Mouse (Mus musculus): Measurements from ENCODE around the gene Wdr83. TPM values are rescaled to one million over a fixed set of nuclear protein-coding genes. Genes with fewer than 3 reads are reported as not detected.

Wdr83 gene
- 10 to 100 TPM; 15.8 to 22.6 TPM for total RNA-seq (2023)

GRCm38 (mm10) chr8:85081216-85081555 is at the start of gene Wdr83:
Wdr83 (minus strand) TSS chr8:85081306.

DNA sequence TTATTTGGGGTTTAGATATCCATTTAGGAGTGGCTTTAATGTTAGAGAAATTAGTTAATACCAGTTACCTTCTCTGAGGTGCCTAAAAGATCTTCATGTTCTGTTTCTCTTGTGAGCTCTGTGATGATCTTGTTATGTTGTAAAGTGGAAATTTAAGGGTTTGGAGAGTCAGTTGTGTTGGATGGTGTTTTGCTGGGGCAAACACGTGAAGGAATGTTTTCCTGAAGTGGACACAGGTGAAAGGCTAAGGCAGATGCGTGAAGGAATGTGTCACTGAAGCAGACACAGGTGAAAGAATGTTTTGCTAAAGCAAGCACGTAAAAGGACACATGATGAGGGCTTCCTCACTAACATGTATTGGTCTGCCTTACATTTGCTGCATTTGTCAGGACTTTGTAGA is 41.9 kb upstream of the Wdr83 start, which contains the start of gene Zfp791:
Gene Zfp791, minus strand, starts transcription at position 101 of the 400 bp plus-strand sequence.

GRCm38 (mm10) chr8:85083108-85083813 is 2.2 kb upstream of the Wdr83 start, which contains the start of gene Man2b1:
Man2b1 (plus strand) TSS chr8:85083270.

DNA sequence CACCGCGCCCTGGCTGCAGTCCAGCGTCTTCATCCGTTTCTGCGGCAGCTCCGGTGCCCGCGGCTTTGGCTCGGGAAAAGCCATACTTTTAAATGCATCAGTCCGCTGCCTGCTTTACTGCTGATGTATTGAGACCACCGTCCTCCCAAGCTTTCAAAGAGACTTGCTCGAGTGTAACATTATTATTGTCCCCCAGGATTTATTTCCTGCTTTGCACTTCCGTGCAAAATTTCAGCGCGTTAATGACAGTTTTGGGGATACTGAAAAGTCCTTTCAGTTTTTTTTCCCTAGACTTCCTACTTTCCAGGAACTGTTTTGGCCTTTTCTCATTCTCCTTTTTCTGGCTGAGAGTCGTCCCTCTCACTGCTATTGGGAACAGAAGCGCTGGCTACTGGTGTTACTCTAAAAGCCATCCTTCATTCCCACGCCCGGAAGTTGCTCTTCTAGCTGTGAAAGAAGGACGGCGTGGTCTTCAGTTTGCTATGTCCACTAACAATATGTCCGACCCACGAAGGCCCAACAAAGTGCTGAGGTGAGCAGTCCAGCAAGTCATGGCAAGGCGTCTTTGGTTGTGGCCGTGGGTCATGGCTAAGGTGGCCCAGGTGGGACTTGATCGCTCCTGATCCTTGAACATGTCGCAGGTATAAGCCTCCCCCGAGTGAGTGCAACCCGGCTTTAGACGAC is 432 bp downstream of the Wdr83 start, which contains the start of gene Wdr83os:
Gene Wdr83os, plus strand, starts transcription at position 209 of the 684 bp plus-strand sequence.

GRCm38 (mm10) chr8:85071514-85072281 is 9.4 kb downstream of the Wdr83 start, which contains the start of gene Dhps:
Dhps (plus strand) TSS chr8:85071757.

GRCm38 (mm10) chr8:85067982-85068381 is 13.1 kb downstream of the Wdr83 start, which contains the start of gene Gm5741:
Gm5741 (minus strand) TSS chr8:85067982.

DNA sequence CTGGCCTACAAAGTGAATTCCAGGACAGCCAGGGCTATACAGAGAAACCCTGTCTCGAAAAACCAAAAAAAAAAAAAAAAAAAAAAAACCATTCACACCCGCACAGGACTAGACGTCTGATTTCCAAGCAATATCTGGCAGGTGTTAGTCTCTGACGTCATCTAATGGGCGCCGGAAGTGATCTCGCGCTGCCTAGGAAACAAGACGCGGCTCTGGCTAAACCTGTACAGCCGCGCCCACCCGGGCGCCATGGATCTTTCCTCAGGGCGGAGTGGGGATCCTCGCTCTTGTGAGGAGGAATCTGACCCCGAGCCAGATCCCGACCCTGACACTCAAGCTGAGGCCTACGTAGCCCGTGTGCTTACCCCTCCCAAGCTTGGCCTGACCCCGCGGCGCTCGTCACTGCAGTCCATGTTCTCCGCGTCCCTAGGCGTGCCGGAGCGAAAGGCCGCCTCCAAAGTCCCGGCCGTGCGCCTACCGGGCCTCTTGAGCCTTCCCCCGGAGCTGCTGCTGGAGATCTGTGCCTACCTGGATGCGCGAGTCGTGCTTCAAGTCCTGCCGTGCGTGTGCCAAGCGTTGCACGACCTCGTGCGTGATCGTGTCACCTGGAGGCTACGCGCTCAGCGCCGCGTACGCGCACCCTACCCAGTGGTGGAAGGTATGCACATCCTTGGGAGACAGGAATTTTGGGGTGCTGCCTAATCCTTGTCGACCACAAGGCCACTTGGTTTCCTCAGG is 21.1 kb downstream of the Wdr83 start, which contains the start of gene Fbxw9:
Gene Fbxw9, plus strand, starts transcription at position 177 of the 738 bp plus-strand sequence.

GRCm38 (mm10) chr8:85036718-85037365 is 44.3 kb downstream of the Wdr83 start, which contains the start of gene Tnpo2:
Tnpo2 (plus strand) TSS chr8:85036915.

DNA sequence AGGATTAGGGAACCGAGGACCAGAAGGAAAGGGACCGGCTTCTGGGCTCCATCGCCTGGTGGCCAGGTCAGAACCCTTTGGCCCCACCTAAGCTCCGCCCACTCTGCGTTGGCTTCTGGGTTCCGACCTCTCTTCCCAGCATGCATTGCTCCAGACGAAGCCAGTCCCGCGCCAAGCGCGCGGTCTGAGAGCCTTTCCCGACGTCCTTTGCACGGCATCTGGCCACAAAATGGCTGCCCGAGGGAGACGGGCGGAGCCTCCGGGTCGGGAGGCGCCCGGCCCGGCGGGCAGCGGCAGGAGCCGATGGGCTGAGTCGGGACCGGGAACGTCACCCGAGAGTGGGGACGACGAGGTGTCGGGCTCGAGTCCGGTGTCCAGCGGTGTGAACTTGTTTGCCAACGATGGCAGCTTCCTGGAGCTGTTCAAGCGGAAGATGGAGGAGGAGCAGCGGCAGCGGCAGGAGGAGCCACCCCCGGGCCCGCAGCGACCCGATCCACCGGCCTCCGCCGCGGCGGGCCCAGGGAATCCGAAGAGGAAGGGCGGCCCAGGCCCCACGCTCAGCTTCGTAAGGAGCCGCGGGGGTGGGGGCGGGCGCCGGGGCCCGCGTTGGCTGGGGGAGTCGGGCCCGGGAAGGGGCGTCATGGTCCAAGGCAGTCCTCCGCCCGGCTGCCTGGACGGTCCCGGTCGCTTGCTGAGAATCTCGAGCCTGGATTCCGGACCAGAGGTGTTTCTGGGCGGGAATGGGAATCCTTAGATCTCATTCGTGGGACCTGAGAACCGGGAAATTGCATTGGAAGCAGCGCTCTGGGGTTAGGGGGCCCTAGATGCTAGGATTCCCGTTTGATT is 54.2 kb downstream of the Wdr83 start, which contains the start of gene Trir:
Gene Trir, plus strand, starts transcription at position 154 of the 846 bp plus-strand sequence.

GRCm38 (mm10) chr8:85025098-85025932 is 55.8 kb downstream of the Wdr83 start, which contains the start of gene Asna1:
Asna1 (minus strand) TSS chr8:85025281.

Other genes starting within 250 kb of the Wdr83 start
- gene Gadd45gip1, start 249.8 kb downstream of the Wdr83 start, total RNA-seq (2023) = 10 to 100 TPM; 11.6 to 15.1 TPM
- gene Rad23a, start 240.6 kb downstream of the Wdr83 start, total RNA-seq (2023) = 10 to 100 TPM; 50.4 to 66.1 TPM
- gene Calr, start 234.4 kb downstream of the Wdr83 start, total RNA-seq (2023) = 100 to 1,000 TPM; 565 to 613 TPM
- gene Farsa, start 224.3 kb downstream of the Wdr83 start, total RNA-seq (2023) = 10 to 100 TPM; 77.3 to 81.2 TPM
- gene Syce2, start 209.2 kb downstream of the Wdr83 start, total RNA-seq (2023) = 1 to 10 TPM; 5.8 to 8.6 TPM
- 10 to 100 TPM; 22.0 to 32.9 TPM for gene Gcdh, start 187.4 kb downstream of the Wdr83 start, total RNA-seq (2023)
- gene Klf1, start 179.4 kb downstream of the Wdr83 start, total RNA-seq (2023) = not detected
- 10 to 100 TPM; 62.8 to 69.8 TPM for gene Dnase2a, start 172.7 kb downstream of the Wdr83 start, total RNA-seq (2023)
- under 1 TPM; 0.30 to 0.32 TPM for gene Mast1, start 143.9 kb downstream of the Wdr83 start, total RNA-seq (2023)
- gene Rtbdn, start 134.3 kb downstream of the Wdr83 start, total RNA-seq (2023) = not detected
- gene Gm49661, start 111.9 kb downstream of the Wdr83 start, total RNA-seq (2023) = not detected
- gene Prdx2, start 111.7 kb downstream of the Wdr83 start, total RNA-seq (2023) = 10 to 100 TPM; 49.2 to 58.7 TPM
- 10 to 100 TPM; 35.8 to 48.7 TPM for gene Rnaseh2a, start 111.5 kb downstream of the Wdr83 start, total RNA-seq (2023)
- gene Junb, start 102.6 kb downstream of the Wdr83 start, total RNA-seq (2023) = 1,000 to 10,000 TPM in 1 of 2 experiments, 100 to 1,000 TPM in 1; 703 to 1,140 TPM
- 1 to 10 TPM; 6.2 to 7.5 TPM for gene Hook2, start 90.7 kb downstream of the Wdr83 start, total RNA-seq (2023)
- gene Best2, start 66.8 kb downstream of the Wdr83 start, total RNA-seq (2023) = not detected
- gene Asna1, start 56.0 kb downstream of the Wdr83 start, total RNA-seq (2023) = 10 to 100 TPM; 74.7 to 77.8 TPM
- 100 to 1,000 TPM; 207 to 213 TPM for gene Trir, start 54.5 kb downstream of the Wdr83 start, total RNA-seq (2023)
- gene Tnpo2, start 44.4 kb downstream of the Wdr83 start, total RNA-seq (2023) = 10 to 100 TPM; 43.3 to 52.5 TPM
- 10 to 100 TPM; 12.4 to 17.5 TPM for gene Fbxw9, start 21.3 kb downstream of the Wdr83 start, total RNA-seq (2023)
- not detected for gene Gm5741, start 13.3 kb downstream of the Wdr83 start, total RNA-seq (2023)
- gene Dhps, start 9.5 kb downstream of the Wdr83 start, total RNA-seq (2023) = 100 to 1,000 TPM; 112 to 143 TPM
- gene Wdr83os, start 566 bp downstream of the Wdr83 start, total RNA-seq (2023) = 10 to 100 TPM; 43.3 to 49.1 TPM
- gene Man2b1, start 2.0 kb upstream of the Wdr83 start, total RNA-seq (2023) = 100 to 1,000 TPM; 166 to 174 TPM
- under 1 TPM; 0.30 to 0.35 TPM for gene Zfp791, start 41.8 kb upstream of the Wdr83 start, total RNA-seq (2023)
- not detected for gene Cks1brt, start 70.6 kb upstream of the Wdr83 start, total RNA-seq (2023)
- not detected for gene Olfr371, start 144.7 kb upstream of the Wdr83 start, total RNA-seq (2023)
- gene Orc6, start 218.3 kb upstream of the Wdr83 start, total RNA-seq (2023) = 10 to 100 TPM; 33.5 to 34.6 TPM
- gene Vps35, start 218.5 kb upstream of the Wdr83 start, total RNA-seq (2023) = 10 to 100 TPM; 76.9 to 79.2 TPM